Mouse (Mus musculus) embryonic fibroblast, embryonic 13.5 days (primary cell): ENCODE measurements around the gene Ppid. TPM values are rescaled to one million over a fixed set of nuclear protein-coding genes. Genes with fewer than 3 reads are reported as not detected.

Experiments
- H3K27ac ChIP-seq: 2 replicates; pipeline ENCODE4 v1.5.1; 2012; ENCODE audit warnings: low read length, control low read depth, inconsistent platforms; ENCODE audit not compliant: insufficient read depth
- H3K4me1 ChIP-seq: 2 replicates; pipeline ENCODE4 v1.6.1; 2011; ENCODE audit warnings: low read length; ENCODE audit not compliant: control insufficient read depth, insufficient read depth
- H3K4me3 ChIP-seq: 2 replicates; pipeline ENCODE4 v1.5.1; 2011; ENCODE audit warnings: mild to moderate bottlenecking, control low read depth, low read length; ENCODE audit not compliant: insufficient read depth
- CTCF ChIP-seq: IDR thresholded peaks from 2 replicates; pipeline ENCODE4 v1.5.1; 2011; ENCODE audit warnings: mild to moderate bottlenecking, control low read depth, low read length, moderate library complexity, borderline replicate concordance; ENCODE audit not compliant: insufficient read depth
- POLR2A ChIP-seq: IDR thresholded peaks from 2 replicates; pipeline ENCODE4 v1.6.1; 2011; ENCODE audit warnings: low read depth, mild to moderate bottlenecking, control low read depth, low read length, moderate library complexity
- polyA plus RNA-seq: library from polyadenylated mRNA; stranded (reverse); fragments of >200 nt; gene quantifications from 2 replicates; pipeline ENCODE4 v1.2.4, GENCODE M21; 2011; ENCODE audit warnings: low read depth; ENCODE audit not compliant: missing spikeins, insufficient read length

The Ppid gene
- polyA plus RNA-seq, 1 experiment: 113 TPM

DNA sequence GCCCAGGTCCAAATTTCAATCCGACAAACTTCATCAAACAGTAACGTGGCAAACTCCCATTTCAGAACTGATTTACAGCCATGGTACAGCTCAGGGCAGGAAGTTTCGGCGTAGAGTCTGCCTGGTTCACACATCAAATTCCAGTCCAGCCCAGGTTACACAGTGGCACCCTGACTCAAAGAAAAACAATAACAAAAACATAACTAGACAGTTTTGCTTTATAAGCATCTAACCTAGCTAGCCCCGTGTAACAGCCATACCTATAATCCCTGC lies 31.4 kb upstream of the Ppid start:
- Histone ChIP-seq H3K4me3 (no peak overlapping the region), H3K4me1 (peaks cover 11% of the 10 kb centered on the region), H3K27ac (peak overlapping the region; percentile 49; the same call in 1 of the 2 replicates)
- TF ChIP-seq POLR2A (no peak), CTCF (no peak)

GRCm38 (mm10) chr3:79560555-79560954 lies 30.6 kb upstream of the Ppid start:
- H3K27ac ChIP-seq: no peak overlapping the region
- TF ChIP-seq POLR2A (no peak), CTCF (no peak)
- peaks cover 11% of the 10 kb centered on the region for H3K4me1 ChIP-seq
- no peak overlapping the region for H3K4me3 ChIP-seq

DNA sequence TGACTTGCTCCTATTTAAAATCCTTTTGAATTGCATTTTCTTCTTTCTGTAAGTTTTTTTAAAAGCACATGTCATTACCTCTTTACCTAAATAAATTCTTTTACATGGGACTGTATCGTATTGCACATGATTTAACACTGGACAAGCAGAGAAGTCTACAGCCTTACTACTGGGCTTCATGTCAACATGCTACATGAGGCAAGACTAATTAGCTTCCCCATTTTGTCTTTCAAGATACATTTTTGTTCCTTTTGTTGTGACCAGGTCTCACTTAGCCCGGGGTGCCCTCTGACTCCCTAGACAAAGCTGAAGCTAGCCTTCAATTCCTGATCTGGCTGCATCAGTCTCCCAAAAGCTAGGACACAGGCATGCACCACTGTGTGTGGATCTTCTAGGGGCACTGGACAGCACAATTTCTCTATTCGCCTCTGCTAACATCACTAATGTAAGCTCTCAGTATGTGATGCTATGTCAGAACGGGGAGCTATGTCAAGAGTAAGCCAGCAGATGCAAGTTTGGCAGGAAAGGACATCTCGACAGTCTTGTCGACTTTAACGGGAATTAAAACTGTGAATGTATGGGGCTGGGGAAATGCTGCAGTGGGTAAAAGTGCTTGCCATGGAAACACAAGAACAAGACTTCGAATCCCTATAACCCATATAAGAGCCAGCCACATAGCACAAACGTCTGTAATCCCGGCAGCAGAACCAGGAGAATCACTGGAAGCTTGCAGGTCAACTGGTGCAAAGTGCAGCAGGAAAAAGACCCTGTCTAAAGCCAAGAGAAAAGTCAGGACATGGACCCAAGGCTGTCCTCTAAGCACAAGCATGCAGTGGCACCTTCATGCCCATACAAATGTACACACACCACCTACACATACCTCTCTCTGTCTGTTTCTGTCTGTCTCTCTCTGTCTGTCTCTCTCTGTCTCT lies 29.1 kb upstream of the Ppid start:
- H3K4me3 ChIP-seq: no peak overlapping the region
- TF ChIP-seq CTCF (no peak), POLR2A (no peak)
- H3K4me1 ChIP-seq: peaks cover 13% of the 10 kb centered on the region
- no peak overlapping the region for H3K27ac ChIP-seq

DNA sequence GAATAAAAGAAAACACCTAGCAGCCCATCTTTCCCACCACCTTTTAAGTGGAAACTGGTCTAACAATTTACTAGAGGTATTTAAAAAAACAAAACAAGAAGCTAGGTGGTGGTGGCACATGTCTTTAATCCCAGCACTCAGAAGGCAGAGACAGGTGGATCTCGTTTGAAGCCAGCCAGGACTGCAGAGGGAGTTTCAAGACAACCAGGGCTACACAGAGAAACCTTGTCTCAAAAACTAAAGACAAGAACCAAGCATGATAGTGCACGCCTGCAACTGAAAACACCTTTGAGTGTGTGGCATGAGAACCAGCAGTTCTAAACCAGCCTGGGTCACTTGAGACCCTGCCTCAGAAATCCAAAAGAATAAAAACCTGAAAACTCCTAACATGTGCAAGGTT lies 27.6 kb upstream of the Ppid start:
- TF ChIP-seq POLR2A (no peak), CTCF (no peak)
- H3K4me3 ChIP-seq: no peak overlapping the region
- peaks cover 12% of the 10 kb centered on the region for H3K4me1 ChIP-seq
- no peak overlapping the region for H3K27ac ChIP-seq

GRCm38 (mm10) chr3:79564875-79565606 lies 26.1 kb upstream of the Ppid start:
- H3K4me3 ChIP-seq: no peak overlapping the region
- TF ChIP-seq CTCF: no peak
- TF ChIP-seq POLR2A: no peak
- H3K4me1 ChIP-seq: peaks cover 2% of the 10 kb centered on the region; the same call in 1 of the 2 replicates
- no peak overlapping the region for H3K27ac ChIP-seq

DNA sequence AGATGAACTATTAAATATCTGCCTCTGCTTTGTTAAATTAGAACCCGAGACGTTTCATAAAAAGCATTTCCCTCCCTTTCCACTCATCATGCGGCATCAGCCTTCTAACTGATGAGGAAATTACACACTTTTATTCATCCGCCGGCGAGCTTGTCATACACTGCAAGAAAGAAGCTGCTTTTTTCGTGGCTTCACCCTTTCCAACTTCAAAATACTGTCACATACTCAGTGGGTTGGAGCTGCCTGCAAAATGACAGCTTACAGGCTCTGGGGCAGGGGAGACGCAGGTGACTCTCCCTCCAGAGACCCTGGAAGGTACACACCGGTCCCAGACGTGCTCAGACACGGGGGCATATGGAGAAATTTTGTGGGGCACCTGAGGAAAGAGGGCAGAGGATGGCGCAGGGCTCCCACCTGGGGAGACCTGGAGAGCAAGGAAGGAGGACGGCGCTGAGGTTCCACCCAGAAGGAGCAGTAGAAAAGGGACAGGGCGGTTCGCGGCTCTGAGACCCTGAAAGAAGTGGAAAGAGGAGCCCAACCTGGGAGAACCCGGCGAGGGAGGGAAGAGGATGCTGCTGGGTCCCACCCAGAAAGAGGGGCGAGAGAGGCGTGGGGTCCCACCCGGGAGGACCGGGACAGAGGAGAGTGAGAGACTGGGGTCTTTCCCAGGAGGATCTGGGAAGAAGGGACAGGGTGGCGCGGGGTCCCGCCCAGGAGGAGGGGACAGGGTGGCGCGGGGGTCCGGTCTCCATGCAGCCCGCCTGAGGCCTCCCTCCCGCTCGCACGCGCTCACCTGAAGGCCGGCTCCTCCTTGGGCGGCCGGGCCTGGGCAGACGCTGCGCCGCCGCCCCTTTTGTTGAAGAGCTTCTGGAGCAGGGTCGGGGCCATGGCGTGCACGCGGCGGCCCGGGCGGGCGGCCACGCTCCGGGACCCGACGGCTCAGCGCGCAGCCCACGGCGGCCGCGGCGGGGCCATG lies 24.1 kb upstream of the Ppid start:
- H3K27ac ChIP-seq: no peak overlapping the region
- peak overlapping the region; percentile 85 for H3K4me3 ChIP-seq
- TF ChIP-seq POLR2A: no peak
- no peak for TF ChIP-seq CTCF
- peaks cover 2% of the 10 kb centered on the region; the same call in 1 of the 2 replicates for H3K4me1 ChIP-seq

GRCm38 (mm10) chr3:79567703-79568362 lies 23.3 kb upstream of the Ppid start, which contains the start of gene Fnip2:
TSS of gene Fnip2 (minus strand) at chr3:79567796.
- TF ChIP-seq POLR2A (peak; percentile 60), CTCF (no peak)
- H3K4me1 ChIP-seq: peaks cover 2% of the 10 kb centered on the region; the same call in 1 of the 2 replicates
- peak within 1 kb of the TSS; percentile 85 for H3K4me3 ChIP-seq
- H3K27ac ChIP-seq: 0 out of 2 replicates have a peak within 1 kb of the TSS, but pooled peaks have one; percentile 3

DNA sequence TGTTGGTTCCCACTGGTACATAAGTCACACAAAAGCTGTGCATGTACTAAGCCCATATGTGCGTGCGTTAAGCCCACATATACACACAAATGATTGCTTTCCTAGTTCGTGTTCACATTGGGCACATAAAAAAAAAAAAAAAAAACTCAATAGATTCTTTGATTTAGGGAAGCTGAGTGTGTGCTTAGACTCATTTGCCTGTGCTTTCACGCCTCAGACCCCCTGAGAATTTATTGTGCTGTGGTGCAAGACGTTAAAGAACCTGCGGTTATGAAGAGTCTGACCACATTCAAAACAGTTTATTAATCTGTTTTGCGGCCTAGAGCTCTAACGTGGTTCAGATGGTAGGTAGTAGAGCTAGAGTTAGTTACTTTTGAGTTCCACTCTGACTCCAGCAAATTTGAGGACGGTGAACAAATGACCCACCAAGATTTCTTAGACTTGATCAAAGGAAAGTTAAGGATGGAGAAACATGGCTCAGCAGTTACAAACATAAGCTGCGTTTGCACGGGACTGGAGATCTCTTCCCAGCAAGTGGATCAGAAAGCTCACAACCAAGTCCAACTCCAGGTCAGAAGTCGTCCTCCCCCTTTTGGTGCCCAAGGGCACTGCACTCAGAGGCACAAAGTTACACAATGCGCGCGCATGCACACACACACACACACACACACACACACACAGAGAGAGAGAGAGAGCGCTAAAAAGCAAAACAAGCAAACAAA lies 22.4 kb upstream of the Ppid start:
- Histone ChIP-seq H3K4me1 (peaks cover 2% of the 10 kb centered on the region; the same call in 1 of the 2 replicates), H3K4me3 (no peak overlapping the region), H3K27ac (0 out of 2 replicates have a peak overlapping the region, but pooled peaks have one; percentile 3)
- TF ChIP-seq POLR2A: no peak
- TF ChIP-seq CTCF: no peak
